Mouse (Mus musculus) right cerebral cortex, postnatal 10 days (tissue): ENCODE measurements around the gene Plekhd1.

Source experiments
- DNase-seq, 2 experiments: peaks; one replicate each; pipeline ENCODE4 v3.0.0; 2021; ENCODE audit warnings: low spot score in 2 of 2

Plekhd1 gene

GRCm38 (mm10) chr12:80692269-80692972 lies at the start of gene Plekhd1:
TSS of gene Plekhd1 (plus strand) at chr12:80692591.
- DNase-seq, result peak; percentile 39 to 57

GRCm38 (mm10) chr12:80642725-80643692 lies 49.4 kb upstream of the Plekhd1 start:
- peak; percentile 44 to 59 for DNase-seq

- DNase-seq, result peak; percentile 95 to 97
Observed at GRCm38 (mm10) chr12:80643693-80644505, 48.5 kb upstream of the Plekhd1 start, which contains the start of the genes Slc39a9 and Erh. TSS of gene Slc39a9 (plus strand) at chr12:80643883. TSS of gene Erh (minus strand) at chr12:80644341.

- no peak for DNase-seq
Observed at GRCm38 (mm10) chr12:80644506-80644868, 47.9 kb upstream of the Plekhd1 start.

- no peak for DNase-seq
Observed at GRCm38 (mm10) chr12:80646377-80646776, 46.0 kb upstream of the Plekhd1 start.

- DNase-seq, result no peak
Observed at GRCm38 (mm10) chr12:80653951-80654658, 38.3 kb upstream of the Plekhd1 start.

- no peak for DNase-seq
Observed at GRCm38 (mm10) chr12:80654659-80655025, 37.7 kb upstream of the Plekhd1 start.

- DNase-seq, result no peak
Observed at GRCm38 (mm10) chr12:80658661-80659060, 33.7 kb upstream of the Plekhd1 start.

GRCm38 (mm10) chr12:80662322-80662721 lies 30.1 kb upstream of the Plekhd1 start:
- no peak for DNase-seq

- no peak for DNase-seq
Observed at GRCm38 (mm10) chr12:80663935-80664334, 28.5 kb upstream of the Plekhd1 start.

GRCm38 (mm10) chr12:80668391-80668790 lies 24.0 kb upstream of the Plekhd1 start:
- DNase-seq, result no peak

- DNase-seq, result peak; percentile 58 to 71
Observed at GRCm38 (mm10) chr12:80673170-80673569, 19.2 kb upstream of the Plekhd1 start.

- peak in 1 of 2 experiments; percentile 52 for DNase-seq
Observed at GRCm38 (mm10) chr12:80681340-80681739, 11.1 kb upstream of the Plekhd1 start.

GRCm38 (mm10) chr12:80683554-80683953 lies 8.8 kb upstream of the Plekhd1 start:
- DNase-seq, result no peak

- DNase-seq, result no peak
Observed at GRCm38 (mm10) chr12:80684316-80684715, 8.1 kb upstream of the Plekhd1 start.

- DNase-seq, result peak; percentile 58 to 59
Observed at GRCm38 (mm10) chr12:80687788-80688211, 4.6 kb upstream of the Plekhd1 start.

GRCm38 (mm10) chr12:80689696-80690095 lies 2.7 kb upstream of the Plekhd1 start:
- no peak for DNase-seq

- DNase-seq, result no peak
Observed at GRCm38 (mm10) chr12:80691671-80692091, 710 bp upstream of the Plekhd1 start.

GRCm38 (mm10) chr12:80693700-80694099 lies 1.3 kb downstream of the Plekhd1 start:
- DNase-seq, result no peak

- peak in 1 of 2 experiments; percentile 42 for DNase-seq
Observed at GRCm38 (mm10) chr12:80695004-80695403, 2.6 kb downstream of the Plekhd1 start.
